Mouse (Mus musculus) T-helper 17 cell (primary cell): ENCODE results near the gene Gm13128.
"Not testable (repeated sequence)": the region's sequence is repeated elsewhere in the genome, so short reads cannot be mapped to it uniquely, and the experiment has no call there.

Experiments
- in situ Hi-C, 2 experiments: fragments of 300-600 bp; cut with MboI, MseI; formaldehyde crosslinking; loops; 1 replicate in 1 of 2; 2 replicates in 1 of 2; pipeline ENCODE4 v1.15.1; 2025; ENCODE audit warnings: high pct_unique_total_duplicates in 2 of 2

Gene Gm13128

GRCm38 (mm10) chr4:144329949-144330348 is at the start of gene Gm13128:
Gm13128 (plus strand) TSS chr4:144330249.
- in situ Hi-C loops, result loop anchor here (5.0 kb wide), 1 partner anchor 338 kb away; the partner anchor contains the start of gene Pramef17 (in 2 of the 2)

- in situ Hi-C loops, result not testable (repeated sequence)
Observed at GRCm38 (mm10) chr4:144280388-144280787, 49.7 kb upstream of the Gm13128 start, which contains the start of gene Pramel5. Pramel5 (minus strand) TSS chr4:144280488.

- in situ Hi-C loops, result not testable (repeated sequence)
Observed at GRCm38 (mm10) chr4:144299414-144299813, 30.6 kb upstream of the Gm13128 start.

- in situ Hi-C loops, result loop anchor here in 1 of 2 experiments (25.0 kb wide), 1 partner anchor 976 kb away; the partner anchor contains the start of gene Lrrc38
Observed at GRCm38 (mm10) chr4:144312666-144313460, 17.2 kb upstream of the Gm13128 start.

- in situ Hi-C loops, result not testable (repeated sequence)
Observed at GRCm38 (mm10) chr4:144335856-144336255, 5.8 kb downstream of the Gm13128 start.

GRCm38 (mm10) chr4:144357642-144358041 is 27.6 kb downstream of the Gm13128 start, which contains the start of gene Gm13119:
Gm13119 (plus strand) TSS chr4:144357942.
- in situ Hi-C loops, result not testable (repeated sequence)

- in situ Hi-C loops, result no loop called here
Observed at GRCm38 (mm10) chr4:144377911-144378310, 47.9 kb downstream of the Gm13128 start, which contains the start of gene Pramef20. Pramef20 (minus strand) TSS chr4:144377933.
